Mouse (Mus musculus) liver, postnatal 0 days (tissue): ENCODE data around the gene Kctd17.

Experiments
- CTCF ChIP-seq: sonication (generic); IDR thresholded peaks from 2 replicates; pipeline ENCODE4 v1.5.1; 2016; ENCODE audit warnings: antibody characterized with exemption, low read depth
- EP300 ChIP-seq: IDR thresholded peaks from 2 replicates; pipeline ENCODE4 v1.6.1; 2016; ENCODE audit warnings: antibody characterized with exemption, low read depth, mild to moderate bottlenecking

DNA sequence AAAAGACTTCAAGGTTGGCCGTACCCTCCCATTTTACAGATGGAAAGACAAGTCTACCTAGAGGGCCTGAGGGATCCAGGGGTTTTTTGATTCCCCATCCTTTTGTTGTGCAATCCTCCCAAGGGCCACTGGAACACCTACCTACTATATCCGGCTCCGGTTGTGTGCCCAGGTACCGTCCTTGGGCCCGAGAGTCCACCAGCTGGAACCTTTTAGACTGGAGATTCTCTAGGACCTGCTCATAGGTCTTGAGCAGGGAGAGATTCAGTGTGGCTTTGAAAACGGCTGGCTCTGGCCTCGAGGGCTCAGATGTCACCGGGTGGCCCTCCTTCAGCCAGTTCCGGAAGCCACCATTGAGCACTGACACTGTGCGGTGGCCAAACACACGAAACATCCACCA, 23.3 kb upstream of the Kctd17 start:
- no peak for TF ChIP-seq EP300
- TF ChIP-seq CTCF = no peak
